Mouse (Mus musculus): Measurements from ENCODE around the gene Ccdc124. TPM values are rescaled to one million over a fixed set of nuclear protein-coding genes. Genes with fewer than 3 reads are reported as not detected.
A peak's percentile ranks its signal among the peaks of the same experiment; 100 is the strongest.
"Not testable (repeated sequence)": the region's sequence is repeated elsewhere in the genome, so short reads cannot be mapped to it uniquely, and the experiment has no call there.

The Ccdc124 gene
- total RNA-seq, 1 experiment: 82.3 TPM

DNA sequence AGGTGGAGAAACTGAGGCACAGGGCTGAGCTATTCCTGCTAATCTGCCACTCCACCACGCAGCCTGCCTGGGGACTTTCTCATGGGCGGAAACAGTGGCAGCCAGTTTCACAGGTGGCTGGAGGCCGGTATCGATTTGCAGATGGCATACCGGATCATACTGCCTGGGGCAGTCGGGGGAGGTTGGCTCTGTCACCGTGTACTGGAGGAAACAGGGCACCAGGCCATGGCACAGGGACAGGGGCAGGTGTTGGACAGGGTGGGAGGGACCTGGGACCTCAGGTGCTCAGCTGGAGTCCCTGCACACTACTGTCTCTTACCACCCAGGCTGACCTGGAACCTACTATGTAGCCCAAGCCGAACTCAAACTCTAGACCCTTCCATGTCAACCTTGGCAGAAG is 47.9 kb downstream of the Ccdc124 start:
- no peak overlapping the region for H3K9ac ChIP-seq (ENCODE audit: insufficient read depth, low read depth, low read length, poor library complexity, severe bottlenecking)
- no peak overlapping the region for H3K4me3 ChIP-seq (ENCODE audit: insufficient read depth in 1 of 2, low read depth in 1 of 2, low read length in 2 of 2, poor library complexity in 1 of 2, severe bottlenecking in 1 of 2)
- TF ChIP-seq MAFK (IDR thresholded peaks at IDR 0.05; ENCODE audit: insufficient read depth, low read depth, low read length) (no peak), CHD2 (IDR thresholded peaks at IDR 0.05; ENCODE audit: low read depth, low read length) (no peak), HCFC1 (IDR thresholded peaks at IDR 0.05; ENCODE audit: borderline replicate concordance, insufficient read depth, low read length) (no peak), ZC3H11A (IDR thresholded peaks at IDR 0.05; ENCODE audit: borderline replicate concordance, low read depth, low read length) (no peak)
- H3K4me1 ChIP-seq (ENCODE audit: control insufficient read depth in 2 of 2, insufficient read depth in 2 of 2, low read length in 2 of 2, poor library complexity in 1 of 2): peaks cover 0 to 6% of the 10 kb centered on the region in 2 experiments; a peak in 1 of 4 replicates
- no peak for DNase-seq (ENCODE audit: low read depth, low spot score)
- in situ Hi-C loops (cut with MboI; ENCODE audit: low sequenced_read_pairs in 2 of 2, unreplicated experiment in 2 of 2): no loop called here
- H3K36me3 ChIP-seq (ENCODE audit: control insufficient read depth, insufficient read depth, low read length, poor library complexity, severe bottlenecking): no peaks in the 10 kb centered on the region
- no peaks in the 10 kb centered on the region for H3K9me3 ChIP-seq (ENCODE audit: control insufficient read depth, insufficient read depth, low read depth, low read length)
- no peak overlapping the region for H3K27ac ChIP-seq (ENCODE audit: insufficient read depth, low read depth, low read length, poor library complexity, severe bottlenecking)

DNA sequence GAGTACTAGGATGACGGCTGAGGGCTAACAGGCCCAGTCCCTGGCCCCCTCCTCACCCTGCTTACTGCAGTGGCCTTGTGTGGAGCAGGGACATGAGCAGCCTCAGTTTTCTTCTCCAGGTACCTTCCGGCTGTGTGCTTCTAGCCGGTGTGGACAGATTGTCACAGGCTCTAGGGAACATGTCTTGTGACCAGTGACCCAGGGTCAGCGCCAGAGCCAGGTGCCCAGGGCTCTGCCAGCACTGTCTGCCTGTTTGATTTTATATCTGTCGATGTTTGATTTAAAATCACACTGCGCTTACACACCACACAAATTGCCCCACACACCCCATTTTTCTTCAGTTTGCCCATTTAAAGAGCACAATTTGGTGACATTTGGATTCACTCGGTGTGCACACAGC is 49.9 kb downstream of the Ccdc124 start:
- no peak for DNase-seq (ENCODE audit: low read depth, low spot score)
- TF ChIP-seq ZNF384 (IDR thresholded peaks at IDR 0.05; ENCODE audit: low read depth, low read length): no peak
- TF ChIP-seq HCFC1 (IDR thresholded peaks at IDR 0.05; ENCODE audit: borderline replicate concordance, insufficient read depth, low read length): no peak
- no peak for TF ChIP-seq CHD2 (IDR thresholded peaks at IDR 0.05; ENCODE audit: low read depth, low read length)
- TF ChIP-seq MAFK (IDR thresholded peaks at IDR 0.05; ENCODE audit: insufficient read depth, low read depth, low read length): no peak
- no peak for TF ChIP-seq ZC3H11A (IDR thresholded peaks at IDR 0.05; ENCODE audit: borderline replicate concordance, low read depth, low read length)
- Histone ChIP-seq H3K27ac (ENCODE audit: insufficient read depth, low read depth, low read length, poor library complexity, severe bottlenecking) (no peak overlapping the region), H3K9me3 (ENCODE audit: control insufficient read depth, insufficient read depth, low read depth, low read length) (no peaks in the 10 kb centered on the region), H3K4me1 (ENCODE audit: control insufficient read depth in 2 of 2, insufficient read depth in 2 of 2, low read length in 2 of 2, poor library complexity in 1 of 2) (peaks cover 0 to 6% of the 10 kb centered on the region in 2 experiments; a peak in 1 of 4 replicates), H3K36me3 (ENCODE audit: control insufficient read depth, insufficient read depth, low read length, poor library complexity, severe bottlenecking) (no peaks in the 10 kb centered on the region), H3K9ac (ENCODE audit: insufficient read depth, low read depth, low read length, poor library complexity, severe bottlenecking) (no peak overlapping the region), H3K4me3 (ENCODE audit: insufficient read depth in 1 of 2, low read depth in 1 of 2, low read length in 2 of 2, poor library complexity in 1 of 2, severe bottlenecking in 1 of 2) (no peak overlapping the region)
- in situ Hi-C loops (cut with MboI; ENCODE audit: low sequenced_read_pairs in 2 of 2, unreplicated experiment in 2 of 2): no loop called here

DNA sequence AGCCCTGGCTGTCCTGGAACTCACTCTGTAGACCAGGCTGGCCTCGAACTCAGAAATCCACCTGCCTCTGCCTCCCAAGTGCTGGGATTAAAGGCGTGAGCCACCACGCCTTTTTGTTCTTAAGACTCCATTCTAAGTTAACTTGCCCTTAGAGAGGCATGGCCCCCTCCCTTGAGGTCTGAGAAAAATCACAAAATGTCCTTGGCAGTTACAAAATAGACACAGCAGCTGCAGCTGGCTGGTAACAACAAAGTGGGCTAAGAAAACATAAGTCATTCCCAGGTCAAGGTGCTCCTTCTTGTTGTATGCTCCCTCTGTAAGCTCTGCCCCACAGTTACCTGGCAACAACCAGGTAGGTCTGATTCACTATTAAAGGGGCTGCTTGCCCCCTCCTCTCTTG is 51.1 kb downstream of the Ccdc124 start:
- in situ Hi-C loops (cut with MboI; ENCODE audit: low sequenced_read_pairs in 2 of 2, unreplicated experiment in 2 of 2): not testable (repeated sequence)

DNA sequence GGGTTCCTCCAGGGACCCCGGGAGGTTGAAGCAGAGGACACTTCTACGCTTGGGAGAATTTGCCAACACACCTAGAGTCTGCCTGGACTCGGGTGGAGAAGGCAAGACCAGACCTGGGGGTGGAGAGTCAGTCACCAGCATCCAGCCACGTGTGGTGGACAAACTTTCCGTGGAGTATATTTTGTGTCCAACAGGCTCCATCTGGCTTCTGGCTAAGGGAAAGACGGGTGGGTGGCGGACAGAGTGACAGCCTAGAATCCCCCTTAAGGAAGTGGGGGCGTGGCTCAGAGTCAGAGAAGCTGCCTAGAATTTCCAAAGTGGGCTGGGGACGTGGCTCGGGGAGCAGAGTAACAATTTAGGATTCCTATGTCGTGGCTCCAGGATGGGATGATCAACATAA is 51.7 kb downstream of the Ccdc124 start:
- Histone ChIP-seq H3K36me3 (ENCODE audit: control insufficient read depth, insufficient read depth, low read length, poor library complexity, severe bottlenecking) (no peaks in the 10 kb centered on the region), H3K9ac (ENCODE audit: insufficient read depth, low read depth, low read length, poor library complexity, severe bottlenecking) (no peak overlapping the region; the same call in 1 of the 2 replicates), H3K4me1 (ENCODE audit: control insufficient read depth in 2 of 2, insufficient read depth in 2 of 2, low read length in 2 of 2, poor library complexity in 1 of 2) (peaks cover 0 to 6% of the 10 kb centered on the region in 2 experiments; a peak in 1 of 4 replicates), H3K27ac (ENCODE audit: insufficient read depth, low read depth, low read length, poor library complexity, severe bottlenecking) (no peak overlapping the region), H3K9me3 (ENCODE audit: control insufficient read depth, insufficient read depth, low read depth, low read length) (no peaks in the 10 kb centered on the region), H3K4me3 (ENCODE audit: insufficient read depth in 1 of 2, low read depth in 1 of 2, low read length in 2 of 2, poor library complexity in 1 of 2, severe bottlenecking in 1 of 2) (no peak overlapping the region)
- no peak for DNase-seq (ENCODE audit: low read depth, low spot score)
- TF ChIP-seq MAFK (IDR thresholded peaks at IDR 0.05; ENCODE audit: insufficient read depth, low read depth, low read length) (no peak), ZC3H11A (IDR thresholded peaks at IDR 0.05; ENCODE audit: borderline replicate concordance, low read depth, low read length) (no peak), HCFC1 (IDR thresholded peaks at IDR 0.05; ENCODE audit: borderline replicate concordance, insufficient read depth, low read length) (no peak), ZNF384 (IDR thresholded peaks at IDR 0.05; ENCODE audit: low read depth, low read length) (no peak), CHD2 (IDR thresholded peaks at IDR 0.05; ENCODE audit: low read depth, low read length) (no peak)
- in situ Hi-C loops (cut with MboI; ENCODE audit: low sequenced_read_pairs in 2 of 2, unreplicated experiment in 2 of 2): no loop called here

More for the DNA sequence above, 51.1 kb downstream of the Ccdc124 start:
- not testable (repeated sequence) for H3K9ac ChIP-seq (ENCODE audit: insufficient read depth, low read depth, low read length, poor library complexity, severe bottlenecking); H3K9me3 ChIP-seq (ENCODE audit: control insufficient read depth, insufficient read depth, low read depth, low read length); H3K36me3 ChIP-seq (ENCODE audit: control insufficient read depth, insufficient read depth, low read length, poor library complexity, severe bottlenecking); H3K4me1 ChIP-seq (ENCODE audit: control insufficient read depth in 2 of 2, insufficient read depth in 2 of 2, low read length in 2 of 2, poor library complexity in 1 of 2); H3K4me3 ChIP-seq (ENCODE audit: insufficient read depth in 1 of 2, low read depth in 1 of 2, low read length in 2 of 2, poor library complexity in 1 of 2, severe bottlenecking in 1 of 2); H3K27ac ChIP-seq (ENCODE audit: insufficient read depth, low read depth, low read length, poor library complexity, severe bottlenecking); DNase-seq (ENCODE audit: low read depth, low spot score)

DNA sequence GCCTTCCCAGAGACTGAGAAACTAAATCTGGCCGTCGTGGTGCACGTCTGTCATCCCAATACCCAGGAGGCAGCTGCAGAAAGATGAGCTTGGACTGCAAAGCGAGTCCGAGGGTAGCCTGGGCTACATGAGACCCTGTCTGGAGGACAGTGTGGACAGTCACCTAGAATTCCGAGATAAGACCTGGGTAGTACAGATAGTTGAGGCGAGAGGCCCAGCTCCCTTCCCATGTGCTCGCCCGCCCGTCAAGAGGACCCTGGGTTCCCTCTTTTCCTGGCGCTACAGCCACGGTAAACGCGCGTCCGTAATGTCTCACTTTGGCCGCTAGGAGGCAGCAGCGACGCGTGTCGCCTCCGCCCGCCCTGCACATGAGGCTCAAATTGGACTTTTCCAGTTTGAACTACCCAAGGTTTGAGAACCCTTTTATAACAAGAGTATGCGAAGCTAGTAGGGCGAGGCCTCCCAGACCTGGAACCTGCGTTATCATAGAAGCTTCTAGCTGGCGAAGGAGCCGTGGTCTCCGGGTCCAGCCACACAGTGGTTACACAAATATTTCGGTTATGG is 52.3 kb downstream of the Ccdc124 start:
- Histone ChIP-seq H3K9me3 (ENCODE audit: control insufficient read depth, insufficient read depth, low read depth, low read length) (no peaks in the 10 kb centered on the region), H3K4me1 (ENCODE audit: control insufficient read depth in 2 of 2, insufficient read depth in 2 of 2, low read length in 2 of 2, poor library complexity in 1 of 2) (peaks cover 0 to 10% of the 10 kb centered on the region in 2 experiments; a peak in 3 of 4 replicates), H3K36me3 (ENCODE audit: control insufficient read depth, insufficient read depth, low read length, poor library complexity, severe bottlenecking) (no peaks in the 10 kb centered on the region), H3K4me3 (ENCODE audit: insufficient read depth in 1 of 2, low read depth in 1 of 2, low read length in 2 of 2, poor library complexity in 1 of 2, severe bottlenecking in 1 of 2) (no peak overlapping the region), H3K27ac (ENCODE audit: insufficient read depth, low read depth, low read length, poor library complexity, severe bottlenecking) (no peak overlapping the region), H3K9ac (ENCODE audit: insufficient read depth, low read depth, low read length, poor library complexity, severe bottlenecking) (no peak overlapping the region; the same call in 1 of the 2 replicates)
- DNase-seq (ENCODE audit: low read depth, low spot score): no peak
- no peak for TF ChIP-seq CHD2 (IDR thresholded peaks at IDR 0.05; ENCODE audit: low read depth, low read length)
- TF ChIP-seq ZC3H11A (IDR thresholded peaks at IDR 0.05; ENCODE audit: borderline replicate concordance, low read depth, low read length): peak; percentile 23; the same call in 1 of the 2 replicates
- in situ Hi-C loops (cut with MboI; ENCODE audit: low sequenced_read_pairs in 2 of 2, unreplicated experiment in 2 of 2): no loop called here
